Mouse (Mus musculus): Measurements from ENCODE around the gene Dcaf12l2.

Gene Dcaf12l2

DNA sequence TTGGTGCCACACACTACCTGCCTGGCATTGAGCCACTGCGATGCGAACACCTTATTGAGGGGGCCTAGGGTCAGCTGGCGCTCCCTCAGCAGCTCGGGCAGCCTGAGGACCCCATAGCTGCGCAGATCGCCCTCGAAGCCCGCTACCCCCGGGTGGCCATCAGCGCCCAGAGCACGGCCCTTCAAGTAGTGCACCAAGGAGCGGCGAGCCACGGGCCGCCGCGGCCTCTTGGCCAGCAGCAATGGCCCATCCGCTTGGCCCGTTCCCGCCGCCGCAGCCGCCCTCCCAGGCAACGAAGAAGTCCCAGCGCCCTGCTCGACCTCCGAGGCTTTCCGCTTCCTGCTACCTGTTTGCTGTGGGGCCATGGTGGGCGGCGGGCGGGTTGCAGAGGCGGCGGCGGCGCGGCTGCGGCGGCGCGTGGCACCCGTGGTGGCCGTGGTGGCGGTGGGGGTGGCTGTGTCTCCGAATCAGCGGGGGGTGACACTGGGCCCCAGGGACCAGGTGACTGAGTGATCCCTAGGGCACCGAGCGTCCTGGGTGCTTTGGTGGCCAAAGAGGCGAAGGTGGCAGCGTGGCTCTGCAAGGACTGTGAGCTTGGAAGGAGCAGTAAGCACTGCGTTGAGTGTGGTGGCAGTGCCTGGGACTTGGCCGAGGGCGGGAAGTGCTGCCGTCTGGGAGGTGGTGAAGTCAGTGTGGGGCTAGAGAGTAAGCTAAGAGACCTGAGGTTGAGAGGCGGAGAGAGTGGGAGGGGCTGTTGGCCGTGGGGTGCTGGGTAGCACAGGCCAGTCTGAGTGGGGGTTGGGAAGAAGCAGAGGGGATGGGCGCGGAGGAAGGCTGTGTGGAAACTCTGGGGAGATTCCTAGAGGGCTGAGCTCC lies at the start of gene Dcaf12l2:
Gene Dcaf12l2, minus strand, starts transcription at position 697 of the 876 bp plus-strand sequence.
- no peak for DNase-seq (ENCODE audit: low read depth, low spot score)

DNA sequence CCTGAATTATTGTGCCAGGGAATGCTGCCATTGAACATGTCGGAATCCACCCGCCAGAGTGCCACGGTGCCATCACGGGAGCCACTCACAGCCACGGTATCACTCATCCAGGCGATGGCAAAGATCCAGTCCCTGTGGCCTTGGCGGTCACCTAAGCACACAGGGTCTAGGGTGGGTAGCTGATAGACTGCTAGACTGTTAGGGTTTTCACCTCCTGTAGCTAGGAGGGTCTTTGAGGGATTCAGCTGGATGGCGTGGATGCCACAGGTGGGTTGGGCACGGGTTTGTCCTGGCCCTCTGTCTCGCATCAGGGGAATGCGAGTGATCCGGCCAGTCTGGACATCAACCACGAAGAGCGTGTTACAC lies 879 bp downstream of the Dcaf12l2 start:
- no peak for DNase-seq (ENCODE audit: low read depth, low spot score)

Data from CD4-positive, CD25-positive, alpha-beta regulatory T cell, adult 2 months (primary cell).